Mouse (Mus musculus) kidney, postnatal 36 days (tissue): ENCODE data around the gene Birc2.

Experiments used
- DNase-seq, 2 experiments: peaks; one replicate each; pipeline ENCODE4 v3.0.0; 2021 to 2022; ENCODE audit warnings: mixed read lengths in 2 of 2

Birc2 gene

DNA sequence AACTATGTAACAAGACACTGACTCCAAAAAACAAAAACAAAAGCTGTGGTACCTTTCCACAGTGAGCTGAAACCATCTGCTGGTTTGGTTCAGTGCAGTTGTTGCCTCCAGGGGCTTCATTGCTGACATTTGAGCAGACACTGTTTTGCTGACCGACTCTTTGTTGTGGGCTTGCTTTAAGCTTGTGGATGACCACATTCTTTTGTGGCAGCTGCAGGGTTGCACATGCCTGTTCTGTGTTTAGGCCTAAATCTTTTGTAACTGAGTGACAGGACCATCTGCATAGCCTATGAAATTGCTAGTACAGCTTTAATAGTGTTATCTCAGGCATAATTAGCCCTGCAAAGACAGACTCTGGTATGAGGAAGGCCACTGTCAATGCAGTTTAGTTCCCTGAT, 52.2 kb downstream of the Birc2 start:
- no peak for DNase-seq

DNA sequence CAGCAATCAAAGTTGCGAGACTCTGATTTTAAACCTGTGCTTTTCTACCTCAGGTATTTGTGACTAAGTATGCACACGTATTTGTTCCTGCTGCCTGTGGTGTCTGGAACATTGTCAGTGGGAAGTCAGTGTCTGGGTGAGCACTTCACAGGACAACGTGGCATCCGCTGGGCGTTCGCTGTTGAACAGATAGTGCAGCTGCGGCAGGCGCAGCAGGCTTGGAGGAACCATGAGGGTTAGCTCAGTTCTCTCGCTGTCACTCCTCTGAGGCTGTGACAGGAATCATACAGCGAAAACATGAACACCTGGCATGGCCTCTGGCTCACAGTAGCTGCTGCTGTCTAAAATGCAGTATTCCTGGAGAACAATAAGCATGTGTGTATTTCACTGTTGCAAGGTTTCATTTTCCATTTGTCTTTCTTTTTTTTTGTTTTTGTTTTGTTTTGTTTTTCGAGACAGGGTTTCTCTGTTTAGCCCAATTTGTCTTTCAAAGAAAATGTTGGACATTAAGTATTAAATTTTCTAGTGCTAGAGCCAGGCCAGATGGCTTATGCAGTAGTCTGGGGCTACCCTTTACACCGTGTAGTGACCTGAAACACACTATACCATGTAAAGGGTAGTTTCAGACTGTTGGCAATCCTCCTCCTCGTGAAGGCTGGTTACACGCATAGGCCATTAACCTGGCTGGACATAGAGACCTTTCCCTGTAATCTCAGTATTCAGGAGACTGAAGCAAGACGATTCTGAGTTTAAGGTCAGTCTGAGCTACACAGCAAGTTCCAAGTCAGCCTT, 52.8 kb downstream of the Birc2 start:
- DNase-seq, result no peak

DNA sequence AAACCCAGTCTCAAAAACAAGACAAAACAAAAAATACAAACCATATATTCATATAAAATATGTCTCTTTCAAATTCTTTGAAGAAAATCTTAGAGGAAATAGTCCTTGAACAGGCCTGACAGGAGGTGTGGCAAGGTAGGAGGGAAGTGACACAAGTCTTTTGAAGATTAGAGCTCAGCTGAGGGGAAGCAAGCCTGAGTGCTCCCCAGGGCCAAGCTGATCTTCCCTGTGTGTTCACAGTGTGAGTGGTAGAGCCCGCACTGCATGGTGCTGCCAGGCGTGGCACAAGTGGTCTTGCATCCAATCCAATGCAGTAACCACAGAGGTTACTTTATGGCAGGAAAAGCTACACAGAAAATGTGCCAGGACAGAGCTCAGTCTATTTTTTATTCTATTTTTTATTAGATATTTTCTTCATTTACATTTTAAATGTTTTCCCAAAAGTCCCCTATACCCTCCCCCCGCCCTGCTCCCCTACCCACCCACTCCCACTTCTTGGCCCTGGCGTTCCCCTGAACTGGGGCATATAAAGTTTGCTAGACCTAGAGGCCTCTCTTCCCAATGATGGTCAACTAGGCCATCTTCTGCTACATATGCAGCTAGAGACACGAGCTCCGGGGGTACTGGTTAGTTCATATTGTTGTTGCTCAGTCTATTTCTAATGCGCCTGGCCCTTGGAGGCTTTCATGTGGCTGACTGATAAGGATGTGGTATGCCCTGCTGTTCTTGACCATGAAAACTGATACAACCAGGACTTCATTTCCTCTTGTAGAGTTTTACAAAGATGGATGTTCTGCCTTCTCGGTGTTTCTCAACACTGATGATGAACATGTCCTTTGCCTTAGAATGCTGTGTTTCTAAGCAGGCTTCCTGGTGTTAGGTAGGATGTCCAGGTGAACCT, 56.4 kb downstream of the Birc2 start:
- DNase-seq, result no peak

DNA sequence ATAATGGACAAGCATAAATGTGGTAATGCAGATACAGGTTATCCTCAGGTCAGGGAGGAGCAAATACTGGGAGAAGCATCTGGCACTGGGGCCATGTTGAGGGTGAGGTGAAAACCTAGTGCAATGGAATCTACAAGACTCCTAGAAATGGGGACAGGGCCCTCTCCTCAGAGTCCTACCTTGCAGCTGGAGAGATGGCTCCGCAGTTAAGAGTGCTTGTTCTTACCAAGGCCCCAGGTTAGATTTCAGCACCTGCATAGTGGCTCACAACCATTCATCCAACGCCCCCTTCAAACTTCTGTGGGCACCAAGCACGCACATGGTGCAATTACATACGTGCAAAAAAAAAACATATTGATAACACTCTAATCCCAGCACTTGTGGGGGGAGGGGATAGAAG, 57.1 kb downstream of the Birc2 start:
- DNase-seq, result no peak

DNA sequence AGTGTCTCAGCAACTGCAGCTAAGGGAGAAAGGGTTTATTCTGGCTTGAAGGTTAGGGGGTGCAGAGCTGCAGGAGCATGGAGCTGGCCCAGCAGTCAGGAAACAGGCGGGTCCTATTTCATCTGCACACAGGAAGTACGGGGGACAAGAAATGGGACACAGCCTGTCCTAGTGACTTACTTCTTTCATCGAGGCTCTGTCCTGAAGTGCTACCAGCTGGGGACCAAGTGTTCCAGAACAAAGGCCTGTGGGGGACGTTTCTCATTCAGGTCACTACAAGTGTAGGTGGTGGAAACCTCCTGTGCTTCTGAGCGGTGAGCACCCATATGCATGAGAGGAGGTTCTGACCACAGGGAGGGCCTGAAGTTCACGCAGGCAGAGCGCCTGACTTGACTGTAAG, 58.1 kb downstream of the Birc2 start:
- no peak for DNase-seq

DNA sequence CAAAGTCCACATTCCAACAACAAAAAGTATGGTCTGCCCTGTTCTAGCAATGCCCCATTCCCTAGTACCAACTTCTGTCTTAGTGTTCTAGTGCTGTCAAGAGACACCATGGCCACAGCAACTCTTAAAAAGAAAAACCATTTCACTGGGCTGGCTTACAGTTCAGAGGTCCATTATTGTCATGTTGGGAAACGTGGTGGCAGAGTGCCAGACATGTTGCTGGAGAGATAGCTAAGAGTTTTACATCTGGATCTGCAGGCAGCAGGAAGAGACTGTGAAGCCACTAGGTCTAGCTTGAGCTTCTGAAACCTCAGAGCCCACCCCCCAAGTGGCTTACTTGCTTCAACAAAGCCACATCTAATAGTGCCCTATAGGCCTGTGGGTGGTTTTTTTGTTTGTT, 59.2 kb downstream of the Birc2 start:
- DNase-seq, result peak; percentile 23 to 47

DNA sequence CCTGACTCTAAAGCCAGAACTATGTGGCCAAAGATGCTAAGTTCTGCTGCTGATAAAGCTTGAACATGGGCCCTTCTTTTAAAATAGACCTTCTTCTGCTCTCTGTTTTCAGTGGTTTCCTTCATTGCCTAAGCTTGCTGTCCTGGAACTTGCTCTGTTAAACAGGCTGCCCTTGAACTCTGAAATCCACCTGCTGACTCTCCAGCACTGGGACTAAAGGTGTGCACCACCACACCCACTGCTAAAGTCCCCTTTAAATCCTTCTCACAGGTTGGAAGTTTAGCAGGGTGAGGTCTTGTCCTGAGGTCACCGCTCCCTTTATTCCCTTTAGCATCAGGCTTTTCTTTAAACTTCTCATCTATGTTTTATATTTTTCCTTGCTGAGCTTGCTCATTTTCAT, 59.9 kb downstream of the Birc2 start:
- DNase-seq, result no peak

DNA sequence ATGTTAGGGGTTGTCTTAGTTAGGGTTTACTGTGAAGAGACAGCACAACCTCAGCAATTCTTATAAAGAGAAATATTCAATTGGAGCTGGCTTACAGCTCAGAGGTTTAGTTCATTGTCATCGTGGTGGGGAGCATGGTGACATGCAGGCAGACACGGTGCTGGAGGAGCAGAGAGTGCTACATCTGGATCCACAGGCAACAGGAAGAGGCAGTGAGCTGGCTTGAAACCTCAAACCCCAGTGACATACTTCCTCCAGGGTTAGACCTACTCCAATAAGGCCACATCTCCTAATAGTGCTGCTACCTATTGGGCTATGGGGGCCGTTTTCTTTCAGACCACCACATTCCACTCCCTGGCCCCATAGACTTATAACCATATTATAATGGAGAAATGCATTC, 60.9 kb downstream of the Birc2 start:
- no peak for DNase-seq

DNA sequence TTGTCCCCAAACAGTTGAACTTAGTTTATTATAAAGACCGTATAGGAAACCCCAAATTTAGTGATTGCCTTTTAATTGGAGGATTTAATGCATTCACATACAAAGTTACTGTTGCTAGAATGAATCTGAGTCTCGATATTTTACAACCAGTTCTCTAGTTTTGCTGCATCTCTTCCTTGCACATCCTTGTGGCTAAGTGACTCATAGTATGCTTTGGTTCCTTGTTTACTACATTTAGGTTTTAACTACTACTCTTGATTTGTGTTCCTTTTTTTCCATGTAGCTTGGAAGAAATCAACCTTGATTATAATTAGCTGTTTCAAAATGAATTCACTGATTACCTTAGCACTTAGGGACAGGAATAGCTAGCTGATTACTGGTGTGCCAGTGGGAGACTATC, 61.9 kb downstream of the Birc2 start:
- no peak for DNase-seq

DNA sequence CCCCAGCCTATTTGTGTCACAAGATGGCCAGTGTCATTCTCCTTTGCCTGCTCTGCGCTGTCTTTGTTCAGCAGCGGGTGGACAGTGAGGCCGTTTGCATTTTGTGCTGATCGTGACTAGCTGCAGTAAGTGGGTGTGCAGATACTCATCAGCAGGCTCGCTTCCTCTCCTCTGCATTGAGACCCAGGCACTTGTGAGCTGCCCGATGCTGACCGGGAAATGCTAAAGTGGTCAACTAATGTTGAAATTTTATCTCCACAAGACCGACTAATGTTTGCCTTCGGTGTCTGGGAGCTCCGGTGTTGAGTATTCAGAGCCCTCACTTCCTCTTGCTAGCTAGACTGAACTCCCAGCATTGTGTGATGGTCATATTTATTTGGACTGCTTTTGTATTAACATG, 62.3 kb downstream of the Birc2 start:
- DNase-seq, result no peak

DNA sequence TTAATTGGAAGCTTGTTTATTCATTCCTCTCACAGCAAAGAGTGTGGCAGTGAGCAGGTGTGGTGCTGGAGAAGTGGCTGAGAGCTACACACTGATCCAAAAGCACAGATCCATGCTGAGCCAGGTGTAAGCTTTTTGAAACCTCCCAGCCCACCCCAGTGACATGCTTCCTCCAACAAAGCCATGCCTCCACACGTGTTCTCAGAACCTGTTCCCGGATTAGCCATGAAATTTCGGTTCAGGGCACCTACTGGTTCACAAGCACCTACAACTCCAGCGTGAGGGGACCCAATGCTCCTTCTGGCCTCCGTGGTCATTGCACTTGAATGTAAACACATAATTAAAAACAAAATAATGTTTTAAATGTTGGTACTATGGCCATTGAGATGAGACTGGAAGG, 63.2 kb downstream of the Birc2 start:
- no peak for DNase-seq

DNA sequence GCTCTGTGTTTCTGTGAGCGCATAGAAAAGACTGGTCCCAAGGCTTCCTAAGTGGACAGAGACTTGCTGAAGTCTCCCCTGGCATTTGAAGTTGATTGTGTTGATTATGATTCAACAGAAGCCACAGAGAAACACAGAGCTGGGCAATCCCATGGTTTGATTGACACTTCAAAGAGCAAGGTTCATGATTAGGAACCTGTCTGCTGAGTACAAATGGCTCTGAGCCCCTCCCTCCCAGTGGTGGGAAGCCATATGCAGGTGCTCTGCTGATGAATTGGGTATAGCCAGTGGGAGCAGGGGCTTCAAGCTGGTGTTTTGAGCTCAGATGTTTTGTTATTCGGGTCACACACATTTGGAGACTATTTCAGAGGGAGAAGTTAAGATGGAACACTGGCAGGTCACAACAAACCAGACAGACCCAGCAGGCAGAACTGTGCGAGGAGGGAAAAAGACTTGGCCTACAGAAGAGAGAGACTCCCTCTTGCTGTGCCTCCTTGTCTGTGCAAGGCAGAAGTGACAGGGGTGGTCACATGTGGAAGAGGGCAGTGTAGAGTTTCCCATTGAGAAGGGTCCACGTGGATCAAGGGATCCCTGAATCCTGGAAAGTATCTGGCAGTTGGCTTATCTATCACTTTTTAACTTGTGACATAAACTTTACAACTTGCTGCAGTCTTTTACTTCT, 64.0 kb downstream of the Birc2 start:
- DNase-seq, result no peak

DNA sequence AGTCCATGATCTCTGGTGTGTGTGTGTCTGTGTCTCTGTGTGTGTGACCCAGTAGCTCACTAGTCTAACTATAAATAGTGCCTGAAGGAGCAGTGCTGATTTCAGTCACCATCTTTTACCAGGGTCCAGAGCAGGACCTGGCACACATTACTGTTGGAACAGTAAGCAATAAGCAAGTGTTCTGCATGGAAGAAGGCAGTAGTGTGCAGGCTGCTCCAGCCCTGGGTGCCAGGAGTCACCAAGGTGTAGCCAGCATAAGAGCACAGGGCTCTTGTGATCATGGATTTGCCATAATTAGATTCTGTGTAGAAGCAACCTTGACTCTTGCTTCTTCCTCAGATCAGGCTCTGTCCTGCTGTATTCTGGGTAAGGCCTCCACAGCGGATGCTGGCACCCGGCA, 64.5 kb downstream of the Birc2 start:
- DNase-seq, result no peak

DNA sequence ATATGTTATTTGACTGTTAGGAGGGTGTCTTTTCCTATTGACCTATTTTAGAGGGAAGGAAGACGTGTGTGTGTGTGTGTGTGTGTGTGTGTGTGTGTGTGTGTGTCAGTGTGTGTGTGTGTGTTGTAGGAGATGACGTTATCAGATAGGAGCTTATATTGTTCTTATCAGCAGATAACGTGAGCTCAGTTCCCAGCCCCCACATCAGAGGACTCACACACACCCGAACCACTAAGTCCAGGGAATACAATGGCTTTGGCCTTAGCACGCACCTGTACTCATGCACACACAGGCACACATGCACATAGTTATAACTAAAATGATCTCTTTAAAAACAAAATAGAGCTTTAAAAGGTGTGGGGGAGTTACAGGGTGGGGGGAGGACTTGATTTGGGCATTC, 67.4 kb downstream of the Birc2 start:
- DNase-seq, result no peak

DNA sequence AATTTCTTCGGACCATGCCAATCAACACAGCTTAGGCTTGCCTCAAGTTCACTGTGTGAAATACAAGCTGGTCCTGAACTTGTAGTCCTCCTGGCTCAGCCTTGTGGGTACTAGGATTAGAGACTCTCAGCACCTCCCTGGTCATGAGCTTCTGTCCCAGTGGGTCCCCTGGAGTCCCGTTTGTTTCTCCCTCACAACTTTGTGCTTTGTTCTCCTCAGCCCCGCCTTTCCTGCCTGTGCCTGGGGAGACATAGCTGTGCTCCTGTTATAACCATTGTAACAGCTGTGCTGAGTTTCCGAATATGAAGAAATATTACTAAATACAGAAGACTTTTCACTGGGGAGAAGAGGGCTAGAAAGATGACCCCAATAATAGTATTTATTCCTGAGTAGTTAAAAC, 67.8 kb downstream of the Birc2 start:
- DNase-seq, result peak in 1 of 2 experiments; percentile 13
